Mouse (Mus musculus) midbrain, embryonic 11.5 days (tissue): ENCODE data around the gene Ptges3. TPM values are rescaled to one million over a fixed set of nuclear protein-coding genes. Genes with fewer than 3 reads are reported as not detected.
"Not testable (repeated sequence)": the region's sequence is repeated elsewhere in the genome, so short reads cannot be mapped to it uniquely, and the experiment has no call there.

Experiments
- ATAC-seq: fragments of 200-750 bp; cut with Nextera tagmentation; 2 replicates; pipeline ENCODE4 v1.8.0; 2017; ENCODE audit warnings: moderate TSS enrichment, moderate library complexity; ENCODE audit not compliant: low FRiP score
- DNase-seq: peaks from one replicate; pipeline ENCODE4 v3.0.0; 2015; ENCODE audit warnings: low spot score; ENCODE audit errors: missing footprints
- H3K27ac ChIP-seq: fragments of 300-500 bp; sonication (generic); 2 replicates; pipeline ENCODE4 v1.5.1; 2014; ENCODE audit warnings: low read depth, low read length
- H3K27me3 ChIP-seq: fragments of 300-500 bp; sonication (generic); 2 replicates; pipeline ENCODE4 v1.6.1; 2014; ENCODE audit warnings: mild to moderate bottlenecking, low read length, moderate library complexity, mixed read lengths; ENCODE audit not compliant: control insufficient read depth, insufficient read depth
- H3K36me3 ChIP-seq: fragments of 300-500 bp; sonication (generic); 2 replicates; pipeline ENCODE4 v1.6.1; 2014; ENCODE audit warnings: mild to moderate bottlenecking, low read length, moderate library complexity, mixed read lengths; ENCODE audit not compliant: control insufficient read depth, insufficient read depth
- H3K4me1 ChIP-seq: fragments of 300-500 bp; sonication (generic); 2 replicates; pipeline ENCODE4 v1.6.1; 2014; ENCODE audit warnings: low read length; ENCODE audit not compliant: control insufficient read depth, insufficient read depth
- H3K4me2 ChIP-seq: fragments of 300-500 bp; sonication (generic); 2 replicates; pipeline ENCODE4 v1.6.1; 2014; ENCODE audit warnings: mild to moderate bottlenecking, moderate library complexity
- H3K4me3 ChIP-seq: fragments of 300-500 bp; sonication (generic); 2 replicates; pipeline ENCODE4 v1.5.1; 2014; ENCODE audit warnings: low read depth, low read length
- H3K9ac ChIP-seq: fragments of 300-500 bp; sonication (generic); 2 replicates; pipeline ENCODE4 v1.6.1; 2014; ENCODE audit warnings: low read length
- H3K9me3 ChIP-seq: fragments of 300-500 bp; sonication (generic); 2 replicates; pipeline ENCODE4 v1.6.1; 2016; ENCODE audit warnings: low read length; ENCODE audit not compliant: control insufficient read depth
- WGBS: fragments of 180-500 bp; shearing (Covaris S2); extraction: QIAGEN DNeasy Blood & Tissue Kit; methylation state at CpG from one replicate; pipeline ENCODE4 v1.1.7; 2014; 5-methylcytosine and 5-hydroxymethylcytosine counted together
- polyA plus RNA-seq: library from polyadenylated mRNA; unstranded; fragments of >200 nt; fragmentation: Nextera tagmentation; extraction: Ambion mirVana; gene quantifications from 2 replicates; pipeline ENCODE4 v1.2.1, GENCODE M21; 2014

Gene Ptges3
- polyA plus RNA-seq, 1 experiment from 2014 or later = 692 TPM

- Histone ChIP-seq H3K9me3 (no peaks in the 10 kb centered on the region), H3K4me3 (no peak overlapping the region), H3K27ac (no peak overlapping the region), H3K9ac (no peak overlapping the region), H3K4me2 (no peak overlapping the region), H3K27me3 (no peaks in the 10 kb centered on the region), H3K36me3 (peaks cover 28% of the 10 kb centered on the region), H3K4me1 (no peaks in the 10 kb centered on the region)
- ATAC-seq = no peak
- no peak for DNase-seq
- 86% methylated on average over 2 of the region's 2 CpGs for WGBS
Measured at GRCm38 (mm10) chr10:128050355-128050754, 8.4 kb upstream of the Ptges3 start.

DNA sequence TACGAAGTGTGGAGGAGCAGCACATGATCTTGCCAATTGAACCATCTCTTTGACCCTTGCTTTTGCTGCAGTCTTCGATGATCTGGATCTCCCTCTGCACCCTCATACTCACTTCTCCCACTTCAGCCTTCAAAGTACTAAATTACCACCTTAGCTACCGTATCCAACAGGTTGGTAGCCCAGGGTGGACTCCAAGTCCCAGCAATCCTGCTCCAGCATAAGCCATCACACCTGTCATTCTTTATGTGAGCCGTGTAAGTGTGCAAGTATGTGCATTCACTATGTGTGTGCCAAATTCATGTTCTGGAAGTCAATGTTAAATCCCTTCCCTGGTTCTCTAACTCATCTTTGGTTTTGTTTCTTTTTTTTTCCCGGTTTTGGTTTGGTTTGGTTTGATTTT is 7.2 kb upstream of the Ptges3 start:
- no peak for ATAC-seq
- Histone ChIP-seq H3K4me2 (no peak overlapping the region), H3K9ac (no peak overlapping the region), H3K9me3 (no peaks in the 10 kb centered on the region), H3K27me3 (no peaks in the 10 kb centered on the region), H3K4me1 (no peaks in the 10 kb centered on the region), H3K4me3 (no peak overlapping the region), H3K27ac (no peak overlapping the region), H3K36me3 (peaks cover 21% of the 10 kb centered on the region)
- DNase-seq = no peak
- WGBS = 97% methylated on average over 5 of the region's 5 CpGs

DNA sequence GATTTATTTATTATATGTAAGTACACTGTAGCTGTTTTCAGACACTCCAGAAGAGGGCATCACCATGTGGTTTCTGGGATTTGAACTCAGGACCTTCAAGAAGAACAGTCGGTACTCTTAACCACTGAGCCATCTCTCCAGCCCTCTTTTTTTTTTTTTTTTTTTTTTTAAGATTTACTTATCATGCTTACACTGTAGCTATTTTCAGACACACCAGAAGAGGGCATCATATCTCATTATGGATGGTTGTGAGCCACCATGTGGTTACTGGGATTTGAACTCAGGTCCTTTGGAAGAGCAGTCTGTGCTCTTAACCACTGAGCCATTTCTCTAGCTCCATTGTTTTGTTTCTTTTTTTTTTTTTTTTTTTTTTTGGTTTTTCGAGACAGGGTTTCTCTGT is 6.6 kb upstream of the Ptges3 start:
- WGBS = 94% methylated on average over 1 of the region's 2 CpGs
- not testable (repeated sequence) for H3K4me3 ChIP-seq, H3K9me3 ChIP-seq, H3K27ac ChIP-seq, H3K9ac ChIP-seq, H3K4me2 ChIP-seq, ATAC-seq, H3K4me1 ChIP-seq, H3K27me3 ChIP-seq, DNase-seq
- H3K36me3 ChIP-seq = peaks cover 17% of the 10 kb centered on the region

- H3K4me3 ChIP-seq = no peak overlapping the region
- H3K36me3 ChIP-seq = peaks cover 17% of the 10 kb centered on the region
- 93% methylated on average over 8 of the region's 8 CpGs for WGBS
- peaks cover 3% of the 10 kb centered on the region for H3K4me1 ChIP-seq
- DNase-seq = no peak
- no peaks in the 10 kb centered on the region for H3K27me3 ChIP-seq
- ATAC-seq = no peak
- H3K27ac ChIP-seq = no peak overlapping the region
- H3K4me2 ChIP-seq = no peak overlapping the region
- H3K9me3 ChIP-seq = no peaks in the 10 kb centered on the region
- no peak overlapping the region for H3K9ac ChIP-seq
Measured at GRCm38 (mm10) chr10:128053001-128053400, 5.8 kb upstream of the Ptges3 start.

DNA sequence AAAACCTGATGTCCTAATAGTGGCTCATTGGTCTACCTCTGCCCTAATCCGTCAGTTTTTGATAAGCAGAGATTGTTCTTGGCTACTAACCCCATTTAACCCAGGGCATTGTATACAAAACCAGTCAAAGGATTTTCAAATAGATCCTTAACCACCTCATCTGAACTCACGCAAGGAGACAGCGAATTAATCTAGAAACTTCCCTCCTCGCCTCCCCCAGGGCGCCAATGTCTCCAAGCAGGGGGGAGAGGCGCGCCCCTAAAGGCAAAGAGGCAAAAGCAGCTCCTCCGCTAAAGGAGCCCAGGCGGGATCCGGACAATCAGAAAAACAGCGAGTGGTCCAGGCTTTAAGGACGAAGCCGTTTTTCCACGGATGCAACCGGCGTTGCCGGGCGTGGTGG is 570 bp upstream of the Ptges3 start:
- peak overlapping the region; percentile 92 for H3K4me3 ChIP-seq
- peaks cover 17% of the 10 kb centered on the region for H3K4me1 ChIP-seq
- peak overlapping the region; percentile 81 for H3K4me2 ChIP-seq
- peak overlapping the region; percentile 91 for H3K27ac ChIP-seq
- H3K9me3 ChIP-seq = no peaks in the 10 kb centered on the region
- H3K36me3 ChIP-seq = no peaks in the 10 kb centered on the region
- ATAC-seq (no peak), DNase-seq (no peak)
- WGBS = under 1% methylated on average over 18 of the region's 18 CpGs
- peak overlapping the region; percentile 96 for H3K9ac ChIP-seq
- no peaks in the 10 kb centered on the region for H3K27me3 ChIP-seq

DNA sequence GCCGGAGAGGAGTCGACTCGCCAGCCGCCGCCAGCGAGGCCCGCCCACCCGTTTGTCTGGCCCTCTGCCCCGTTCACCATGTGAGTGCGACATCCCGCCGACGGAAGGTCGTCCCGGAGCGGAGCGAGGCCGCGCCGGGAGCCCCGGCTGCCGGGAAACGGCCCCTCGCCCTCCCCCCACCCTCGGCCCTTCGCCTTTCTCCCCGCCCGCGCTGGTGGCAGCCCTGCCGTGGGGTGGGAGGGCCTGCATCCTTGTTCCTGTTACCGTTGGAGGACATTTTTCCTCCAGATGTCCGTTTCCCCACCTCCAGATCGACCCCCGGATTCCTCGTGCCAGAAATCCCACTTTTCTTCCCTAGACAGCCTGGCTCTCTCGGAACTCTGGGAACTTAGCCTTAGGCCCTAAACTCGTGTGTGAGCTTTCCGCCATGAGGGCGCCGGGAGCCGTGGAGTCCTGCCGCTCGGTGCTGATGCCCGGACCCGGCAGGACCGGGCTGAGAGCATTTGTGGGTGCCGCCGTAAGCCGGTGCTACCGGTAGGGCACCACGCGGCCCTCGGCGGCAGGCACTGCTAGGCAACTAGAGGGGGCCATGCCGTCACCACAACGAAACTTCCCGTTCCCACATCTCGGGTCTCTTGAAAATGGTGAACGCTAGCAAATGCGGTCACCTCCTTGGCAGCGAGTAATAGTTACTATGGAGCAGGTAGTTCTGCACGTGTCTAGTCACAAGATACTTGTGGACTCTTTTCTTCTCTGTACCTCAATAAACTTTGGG is 640 bp downstream of the Ptges3 start:
- under 1% methylated on average over 53 of the region's 62 CpGs for WGBS
- peak overlapping the region; percentile 91 for H3K27ac ChIP-seq
- peak overlapping the region; percentile 81 for H3K4me2 ChIP-seq
- peak overlapping the region; percentile 92 for H3K4me3 ChIP-seq
- H3K36me3 ChIP-seq = peaks cover 5% of the 10 kb centered on the region
- H3K9me3 ChIP-seq = no peaks in the 10 kb centered on the region
- H3K27me3 ChIP-seq = no peaks in the 10 kb centered on the region
- peak; percentile 76 for ATAC-seq
- DNase-seq = peak; percentile 96
- peak overlapping the region; percentile 96 for H3K9ac ChIP-seq
- H3K4me1 ChIP-seq = peaks cover 17% of the 10 kb centered on the region

DNA sequence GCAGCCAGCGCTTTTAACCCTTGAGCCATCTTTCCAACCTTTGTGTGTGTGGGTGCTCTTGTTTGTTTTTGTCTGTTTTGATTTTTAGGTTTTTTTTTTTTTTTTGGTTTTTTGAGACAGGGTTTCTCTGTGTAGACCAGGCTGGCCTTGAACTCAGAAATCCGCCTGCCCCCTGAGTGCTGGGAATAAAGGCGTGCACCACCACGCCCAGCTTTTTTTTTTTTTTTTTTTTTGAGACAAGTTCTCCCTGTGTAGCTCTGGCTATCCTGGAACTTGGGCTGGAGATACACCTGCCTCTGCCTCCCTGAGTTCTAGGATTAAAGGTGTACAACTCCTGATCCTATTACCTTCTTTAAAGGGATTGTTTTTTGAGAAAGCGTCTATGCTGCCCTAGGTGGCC is 2.4 kb downstream of the Ptges3 start:
- peaks cover 17% of the 10 kb centered on the region for H3K4me1 ChIP-seq
- ATAC-seq = no peak
- H3K4me2 ChIP-seq = peak overlapping the region; percentile 81
- 89% methylated on average over 5 of the region's 5 CpGs for WGBS
- H3K9me3 ChIP-seq = no peaks in the 10 kb centered on the region
- peaks cover 5% of the 10 kb centered on the region for H3K36me3 ChIP-seq
- H3K27ac ChIP-seq = no peak overlapping the region
- DNase-seq = no peak
- no peaks in the 10 kb centered on the region for H3K27me3 ChIP-seq
- H3K9ac ChIP-seq = peak overlapping the region; percentile 44
- H3K4me3 ChIP-seq = peak overlapping the region; percentile 92

GRCm38 (mm10) chr10:128062221-128062989 is 3.7 kb downstream of the Ptges3 start:
- no peak overlapping the region for H3K9ac ChIP-seq
- DNase-seq = no peak
- ATAC-seq = no peak
- H3K36me3 ChIP-seq = peaks cover 5% of the 10 kb centered on the region
- no peak overlapping the region for H3K4me3 ChIP-seq
- no peaks in the 10 kb centered on the region for H3K9me3 ChIP-seq
- H3K27me3 ChIP-seq = no peaks in the 10 kb centered on the region
- peaks cover 17% of the 10 kb centered on the region for H3K4me1 ChIP-seq
- WGBS = 90% methylated on average over 6 of the region's 6 CpGs
- H3K27ac ChIP-seq = no peak overlapping the region
- no peak overlapping the region for H3K4me2 ChIP-seq

GRCm38 (mm10) chr10:128066072-128066471 is 7.3 kb downstream of the Ptges3 start:
- Histone ChIP-seq H3K27me3 (no peaks in the 10 kb centered on the region), H3K4me1 (no peaks in the 10 kb centered on the region), H3K9ac (no peak overlapping the region), H3K36me3 (peaks cover 17% of the 10 kb centered on the region), H3K27ac (no peak overlapping the region), H3K9me3 (no peaks in the 10 kb centered on the region), H3K4me2 (no peak overlapping the region), H3K4me3 (no peak overlapping the region)
- DNase-seq = no peak
- ATAC-seq = no peak
- 92% methylated on average over 5 of the region's 5 CpGs for WGBS
